ENCODE assay signal across 8 mouse cellular contexts in genomic region chr1:170867691-170868105, GRCm38 (mm10). TPM values are rescaled to one million over a fixed set of nuclear protein-coding genes. Genes with fewer than 3 reads are reported as not detected.
DNase-seq lines count a peak whose midpoint lies in the region; ATAC-seq and TF ChIP-seq lines count a peak whose summit lies in the region.

Gene Atf6, minus strand, starts transcription at chr1:170867771.

- no peak for TF ChIP-seq CTCF in E14TG2a.4 (conservative IDR thresholded peaks at IDR 0.05; ENCODE audit: low read length)
- no peak for TF ChIP-seq CTCF in heart, postnatal 0 days (IDR thresholded peaks at IDR 0.05; ENCODE audit: low read depth)
- TF ChIP-seq CTCF in testis, adult 2 months (IDR thresholded peaks at IDR 0.05; ENCODE audit: control insufficient read depth, insufficient read depth, insufficient replicate concordance, low read depth, low read length): no peak

- H3K4me1 ChIP-seq in E14TG2a.4 (replicated peaks; ENCODE audit: low read depth, low read length): peaks cover 37% of the 10 kb centered on the region
- peaks cover 9% of the 10 kb centered on the region for H3K4me1 ChIP-seq in forebrain, embryonic 12.5 days
- H3K4me1 ChIP-seq in heart, postnatal 0 days (ENCODE audit: control insufficient read depth, insufficient read depth): peaks cover 14% of the 10 kb centered on the region
- H3K4me1 ChIP-seq in liver, embryonic 16.5 days (ENCODE audit: control insufficient read depth, low read depth, low read length): peaks cover 23% of the 10 kb centered on the region
- H3K4me1 ChIP-seq in neural tube, embryonic 13.5 days (replicated peaks): peaks cover 19% of the 10 kb centered on the region
- H3K4me1 ChIP-seq in testis, adult 2 months (ENCODE audit: control insufficient read depth, insufficient read depth, low read length): peaks cover 4% of the 10 kb centered on the region

- no peaks in the 10 kb centered on the region for H3K27me3 ChIP-seq in E14TG2a.4 (ENCODE audit: insufficient read depth, low read length)
- no peaks in the 10 kb centered on the region for H3K27me3 ChIP-seq in forebrain, embryonic 12.5 days
- H3K27me3 ChIP-seq in heart, postnatal 0 days (ENCODE audit: control insufficient read depth, insufficient read depth, low read length): no peaks in the 10 kb centered on the region
- no peaks in the 10 kb centered on the region for H3K27me3 ChIP-seq in liver, embryonic 16.5 days (ENCODE audit: control insufficient read depth, insufficient read depth, low read depth, low read length)
- H3K27me3 ChIP-seq in neural tube, embryonic 13.5 days: no peaks in the 10 kb centered on the region
- H3K27me3 ChIP-seq in testis, adult 2 months (ENCODE audit: control insufficient read depth, insufficient read depth, low read length): no peaks in the 10 kb centered on the region

- peak; percentile 95 for DNase-seq in c-Kit-positive CD71-positive TER-119-positive erythroid progenitor cells, embryonic 14.5 days (ENCODE audit: low spot score)
- DNase-seq in heart, postnatal 0 days (ENCODE audit: low spot score): peak; percentile 93
- peak; percentile 97 for DNase-seq in kidney, postnatal 4 days

- peak within 1 kb of the TSS; percentile 85 for H3K4me2 ChIP-seq in forebrain, embryonic 12.5 days
- peak within 1 kb of the TSS; percentile 90 for H3K4me2 ChIP-seq in heart, postnatal 0 days (ENCODE audit: low read depth, low read length)
- peak within 1 kb of the TSS; percentile 86 for H3K4me2 ChIP-seq in liver, embryonic 16.5 days (ENCODE audit: low read depth, low read length)
- H3K4me2 ChIP-seq in neural tube, embryonic 13.5 days: peak within 1 kb of the TSS; percentile 79

- H3K9me3 ChIP-seq in E14TG2a.4 (ENCODE audit: low read length): no peaks in the 10 kb centered on the region
- H3K9me3 ChIP-seq in forebrain, embryonic 12.5 days: no peaks in the 10 kb centered on the region
- H3K9me3 ChIP-seq in heart, postnatal 0 days (replicated peaks; ENCODE audit: control insufficient read depth, low read length): no peaks in the 10 kb centered on the region
- no peaks in the 10 kb centered on the region for H3K9me3 ChIP-seq in liver, embryonic 16.5 days (replicated peaks; ENCODE audit: control insufficient read depth, low read length)
- no peaks in the 10 kb centered on the region for H3K9me3 ChIP-seq in neural tube, embryonic 13.5 days

- peak; percentile 70 for ATAC-seq in forebrain, embryonic 12.5 days (ENCODE audit: low FRiP score)
- ATAC-seq in heart, postnatal 0 days (ENCODE audit: insufficient read depth, low read depth): peak; percentile 86
- ATAC-seq in liver, embryonic 16.5 days (ENCODE audit: low read depth): peak; percentile 85
- peak; percentile 78 for ATAC-seq in neural tube, embryonic 13.5 days (ENCODE audit: low read depth)

- TF ChIP-seq EP300 in heart, postnatal 0 days (IDR thresholded peaks at IDR 0.05; ENCODE audit: low read depth): no peak

- peak; percentile 59; the same call in 1 of the 2 replicates for TF ChIP-seq POLR2A in testis, adult 2 months (IDR thresholded peaks at IDR 0.05; ENCODE audit: control insufficient read depth, low read depth, low read length)

- peak within 1 kb of the TSS; percentile 61 for H3K27ac ChIP-seq in forebrain, embryonic 12.5 days
- peak within 1 kb of the TSS; percentile 79 for H3K27ac ChIP-seq in heart, postnatal 0 days (ENCODE audit: low read depth)
- peak within 1 kb of the TSS; percentile 92 for H3K27ac ChIP-seq in liver, embryonic 16.5 days (ENCODE audit: low read length)
- peak within 1 kb of the TSS; percentile 75 for H3K27ac ChIP-seq in neural tube, embryonic 13.5 days (replicated peaks)
- H3K27ac ChIP-seq in testis, adult 2 months (ENCODE audit: control insufficient read depth, insufficient read depth, low read depth, low read length): peak within 1 kb of the TSS; percentile 92

- H3K4me3 ChIP-seq in E14TG2a.4 (replicated peaks; ENCODE audit: low read length): peak within 1 kb of the TSS; percentile 97
- H3K4me3 ChIP-seq in forebrain, embryonic 12.5 days (replicated peaks): peak within 1 kb of the TSS; percentile 89
- H3K4me3 ChIP-seq in heart, postnatal 0 days (ENCODE audit: low read depth, low read length): peak within 1 kb of the TSS; percentile 76
- H3K4me3 ChIP-seq in liver, embryonic 16.5 days (ENCODE audit: low read depth, low read length): peak within 1 kb of the TSS; percentile 86
- H3K4me3 ChIP-seq in neural tube, embryonic 13.5 days: peak within 1 kb of the TSS; percentile 87
- H3K4me3 ChIP-seq in testis, adult 2 months (ENCODE audit: control insufficient read depth, low read depth, low read length): peak within 1 kb of the TSS; percentile 99

- H3K36me3 ChIP-seq in E14TG2a.4 (ENCODE audit: insufficient read depth, low read length): no peaks in the 10 kb centered on the region
- H3K36me3 ChIP-seq in forebrain, embryonic 12.5 days (replicated peaks): no peaks in the 10 kb centered on the region; the same call in 1 of the 2 replicates
- H3K36me3 ChIP-seq in heart, postnatal 0 days (replicated peaks; ENCODE audit: control insufficient read depth, insufficient read depth, low read length): 0 out of 2 replicates have a peak, but pooled peaks cover 5% of the 10 kb centered on the region
- peaks cover 2% of the 10 kb centered on the region; the same call in 1 of the 2 replicates for H3K36me3 ChIP-seq in liver, embryonic 16.5 days (ENCODE audit: control insufficient read depth, insufficient read depth)
- H3K36me3 ChIP-seq in neural tube, embryonic 13.5 days: peaks cover 13% of the 10 kb centered on the region
- no peaks in the 10 kb centered on the region for H3K36me3 ChIP-seq in testis, adult 2 months (ENCODE audit: control insufficient read depth, insufficient read depth, low read length)

- peak within 1 kb of the TSS; percentile 80 for H3K9ac ChIP-seq in forebrain, embryonic 12.5 days
- peak within 1 kb of the TSS; percentile 88 for H3K9ac ChIP-seq in heart, postnatal 0 days (replicated peaks; ENCODE audit: low read depth, low read length)
- peak within 1 kb of the TSS; percentile 92 for H3K9ac ChIP-seq in liver, embryonic 16.5 days (ENCODE audit: low read depth, low read length)
- peak within 1 kb of the TSS; percentile 89 for H3K9ac ChIP-seq in neural tube, embryonic 13.5 days

- WGBS in forebrain, embryonic 12.5 days: under 1% methylated on average over 25 of the region's 25 CpGs
- WGBS in heart, postnatal 0 days: 0% methylated on average over 25 of the region's 25 CpGs
- WGBS in liver, embryonic 16.5 days (ENCODE audit: insufficient replicate concordance): under 1% methylated on average over 25 of the region's 25 CpGs
- WGBS in neural tube, embryonic 13.5 days: under 1% methylated on average over 25 of the region's 25 CpGs

RNA-seq across cellular contexts. Expression of gene Atf6, which starts in this region (rescaled TPM):
- 8.7 and 8.9 TPM in 2 replicates for polyA plus RNA-seq in forebrain, embryonic 12.5 days (2016; fragmentation: Nextera tagmentation; extraction: Ambion mirVana)
- total RNA-seq in heart, postnatal 0 days (2014; rRNA removed; ENCODE audit: low replicate concordance): 41.2 and 41.5 TPM in 2 replicates
- polyA plus RNA-seq in heart, postnatal 0 days (2015; fragmentation: Nextera tagmentation; extraction: Ambion mirVana): 11.2 and 13.0 TPM in 2 replicates
- polyA plus RNA-seq in liver, embryonic 16.5 days (2015; fragmentation: Nextera tagmentation; extraction: Ambion mirVana): 6.4 and 6.9 TPM in 2 replicates
- 7.3 and 8.1 TPM in 2 replicates for polyA plus RNA-seq in neural tube, embryonic 13.5 days (2015; fragmentation: Nextera tagmentation; extraction: Ambion mirVana)
- 5.5 and 6.3 TPM in 2 replicates for polyA plus RNA-seq in testis, adult 2 months (2012; rRNA removed)

Comparison
In these comparisons a context has a peak if more than half of its experiments do, and no peak if none do; other contexts are left out.
1. Peak in every context shown above with its lines: DNase-seq, ATAC-seq, H3K4me3 ChIP-seq and H3K27ac ChIP-seq.